Mouse (Mus musculus): ENCODE measurements around the gene Commd2.

- TF ChIP-seq NELFE (IDR thresholded peaks at IDR 0.05; ENCODE audit: low read depth, low read length) (no peak), TCF12 (IDR thresholded peaks at IDR 0.05; ENCODE audit: low read depth, low read length) (no peak), USF1 (IDR thresholded peaks at IDR 0.05; ENCODE audit: low read depth, low read length) (no peak), ELF1 (IDR thresholded peaks at IDR 0.05; ENCODE audit: low read depth, low read length) (no peak), POLR2A (IDR thresholded peaks at IDR 0.05; ENCODE audit: low read depth, low read length) (no peak), MAX (IDR thresholded peaks at IDR 0.05; ENCODE audit: low read length) (no peak), EP300 (IDR thresholded peaks at IDR 0.05; ENCODE audit: low read length) (no peak), MEF2A (IDR thresholded peaks at IDR 0.05; ENCODE audit: borderline replicate concordance, low read depth, low read length) (no peak), CTCF (conservative IDR thresholded peaks at IDR 0.05 in 1 of 2, IDR thresholded peaks at IDR 0.05 in 1 of 2; ENCODE audit: low read depth in 2 of 2, low read length in 2 of 2) (no peak), ZKSCAN1 (IDR thresholded peaks at IDR 0.05; ENCODE audit: borderline replicate concordance, low read depth, low read length) (no peak)
Observed at GRCm38 (mm10) chr3:57652485-57652884, 970 bp upstream of the Commd2 start.
